Mouse (Mus musculus): ENCODE measurements at regions not wholly inside any gene's neighbourhood (a gene's known extent, or its start where the extent isn't known, plus 50 kb on each side); places are given as distances from the start of the nearest gene placed in this dataset.

DNA sequence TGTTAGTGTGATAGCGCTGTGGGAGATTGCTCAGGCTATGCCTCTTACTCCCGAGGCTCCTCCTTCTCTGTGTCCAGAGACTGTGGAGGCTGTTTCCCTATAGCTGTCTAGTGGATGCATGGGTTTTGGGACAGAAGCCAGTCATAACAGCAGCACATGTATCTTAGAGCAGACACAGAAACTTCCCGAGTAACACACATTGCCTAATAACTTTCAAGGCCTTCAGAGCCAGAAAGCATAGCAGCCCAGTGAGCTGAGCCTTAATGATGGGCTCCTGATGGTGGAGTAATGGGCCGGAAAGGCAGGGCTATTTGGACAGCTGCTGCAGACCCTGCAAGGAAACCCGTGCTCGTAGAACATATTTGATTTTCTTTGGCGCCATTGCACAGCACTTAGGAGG, 288.6 kb downstream of the Glrx3 start:
- no peaks in the 10 kb centered on the region for H3K36me3 ChIP-seq (ENCODE audit: control insufficient read depth)
- no peak overlapping the region for H3K4me3 ChIP-seq (replicated peaks)
- no peaks in the 10 kb centered on the region for H3K27me3 ChIP-seq (ENCODE audit: control insufficient read depth)
- TF ChIP-seq GATA1 (IDR thresholded peaks at IDR 0.05; ENCODE audit: low read length) (no peak), TAL1 (IDR thresholded peaks at IDR 0.05; ENCODE audit: low read length) (no peak)
- H3K4me1 ChIP-seq (ENCODE audit: control insufficient read depth), result no peaks in the 10 kb centered on the region
- peaks cover 7% of the 10 kb centered on the region for H3K9me3 ChIP-seq (ENCODE audit: control insufficient read depth, low read length)

DNA sequence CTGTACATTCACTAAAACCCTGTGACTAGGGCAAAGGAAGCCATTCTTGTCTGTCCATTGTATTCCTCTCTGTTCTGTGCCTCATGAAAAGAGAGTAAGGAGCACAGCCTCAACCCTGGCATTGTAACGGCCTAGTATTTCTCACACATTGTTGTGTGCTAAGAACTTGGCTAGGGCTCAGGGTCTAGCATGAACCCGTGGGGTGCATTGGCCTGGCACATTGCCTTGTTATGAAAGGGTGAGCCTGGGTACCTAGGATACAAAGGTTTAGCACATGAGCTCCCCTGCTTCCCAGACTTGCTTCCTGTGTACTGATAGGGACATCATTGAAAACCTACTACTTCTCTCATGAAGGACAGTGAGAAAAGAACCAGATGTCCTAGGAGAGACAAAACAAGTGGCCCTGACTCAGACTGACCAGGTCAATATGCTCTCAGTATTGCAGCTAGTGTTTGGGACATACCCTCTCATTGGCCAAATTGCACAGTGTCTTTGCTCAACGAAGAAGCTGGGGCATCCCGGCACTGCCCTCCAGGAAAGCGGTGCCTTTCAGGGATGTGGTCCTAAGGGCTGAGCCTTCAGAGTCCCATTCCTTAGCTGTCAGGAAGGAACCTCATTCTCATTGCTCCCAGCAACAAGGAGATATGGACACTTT, 298.6 kb downstream of the Glrx3 start:
- Histone ChIP-seq H3K4me3 (replicated peaks) (no peak overlapping the region), H3K27me3 (ENCODE audit: control insufficient read depth) (no peaks in the 10 kb centered on the region), H3K36me3 (ENCODE audit: control insufficient read depth) (no peaks in the 10 kb centered on the region), H3K4me1 (ENCODE audit: control insufficient read depth) (no peaks in the 10 kb centered on the region), H3K9me3 (ENCODE audit: control insufficient read depth, low read length) (peaks cover 7% of the 10 kb centered on the region)
- no peak for TF ChIP-seq TAL1 (IDR thresholded peaks at IDR 0.05; ENCODE audit: low read length)
- TF ChIP-seq GATA1 (IDR thresholded peaks at IDR 0.05; ENCODE audit: low read length), result no peak

DNA sequence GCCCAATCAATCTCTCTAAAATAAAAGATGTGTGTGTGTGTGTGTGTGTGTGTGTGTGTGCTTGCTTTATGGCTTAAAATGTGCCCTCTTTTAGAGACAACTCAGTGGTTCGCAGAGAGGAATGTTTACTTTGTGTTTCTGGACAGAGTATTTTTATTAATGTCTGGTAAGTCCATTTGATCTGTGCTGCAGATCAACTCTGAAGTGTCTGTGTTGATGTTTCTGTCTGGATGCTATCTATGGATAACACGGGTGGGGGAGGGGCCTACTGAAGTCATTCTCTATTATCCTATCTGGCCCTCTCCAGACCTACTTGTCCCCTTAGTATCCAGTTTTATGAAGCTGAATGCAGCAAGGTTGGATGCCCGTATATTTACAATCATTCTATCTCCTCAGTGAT, 304.3 kb downstream of the Glrx3 start:
- no peak for TF ChIP-seq TAL1 (IDR thresholded peaks at IDR 0.05; ENCODE audit: low read length)
- no peak for TF ChIP-seq GATA1 (IDR thresholded peaks at IDR 0.05; ENCODE audit: low read length)
- Histone ChIP-seq H3K4me1 (ENCODE audit: control insufficient read depth) (no peaks in the 10 kb centered on the region), H3K36me3 (ENCODE audit: control insufficient read depth) (no peaks in the 10 kb centered on the region), H3K4me3 (replicated peaks) (no peak overlapping the region), H3K9me3 (ENCODE audit: control insufficient read depth, low read length) (peaks cover 6% of the 10 kb centered on the region; the same call in 1 of the 2 replicates), H3K27me3 (ENCODE audit: control insufficient read depth) (no peaks in the 10 kb centered on the region)

DNA sequence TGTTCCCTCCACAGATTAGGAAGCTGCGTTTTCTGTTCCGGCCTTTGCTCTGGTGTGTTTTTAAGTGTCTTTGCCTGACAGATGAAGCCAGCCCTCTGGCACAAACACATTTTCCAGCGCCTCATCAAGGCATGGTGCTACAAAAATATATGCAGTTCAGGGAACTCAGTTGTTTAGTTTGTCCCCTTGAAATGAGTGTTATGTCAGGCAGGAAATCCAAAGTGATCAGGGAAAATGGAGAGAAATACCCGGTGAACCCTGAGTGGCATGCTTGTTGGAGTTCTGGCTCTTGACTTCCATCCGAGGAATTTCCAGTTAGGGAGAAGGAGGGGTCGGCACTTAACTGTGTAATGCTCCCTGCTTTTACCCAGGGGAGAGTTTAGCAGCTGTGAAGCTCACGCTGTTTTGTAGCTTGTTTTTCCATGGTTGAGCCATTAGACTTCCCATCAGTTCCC, 304.9 kb downstream of the Glrx3 start:
- H3K4me3 ChIP-seq (replicated peaks), result no peak overlapping the region
- H3K27me3 ChIP-seq (ENCODE audit: control insufficient read depth), result no peaks in the 10 kb centered on the region
- H3K9me3 ChIP-seq (ENCODE audit: control insufficient read depth, low read length), result peaks cover 6% of the 10 kb centered on the region; the same call in 1 of the 2 replicates
- no peak for TF ChIP-seq TAL1 (IDR thresholded peaks at IDR 0.05; ENCODE audit: low read length)
- TF ChIP-seq GATA1 (IDR thresholded peaks at IDR 0.05; ENCODE audit: low read length), result no peak
- no peaks in the 10 kb centered on the region for H3K4me1 ChIP-seq (ENCODE audit: control insufficient read depth)
- H3K36me3 ChIP-seq (ENCODE audit: control insufficient read depth), result no peaks in the 10 kb centered on the region

DNA sequence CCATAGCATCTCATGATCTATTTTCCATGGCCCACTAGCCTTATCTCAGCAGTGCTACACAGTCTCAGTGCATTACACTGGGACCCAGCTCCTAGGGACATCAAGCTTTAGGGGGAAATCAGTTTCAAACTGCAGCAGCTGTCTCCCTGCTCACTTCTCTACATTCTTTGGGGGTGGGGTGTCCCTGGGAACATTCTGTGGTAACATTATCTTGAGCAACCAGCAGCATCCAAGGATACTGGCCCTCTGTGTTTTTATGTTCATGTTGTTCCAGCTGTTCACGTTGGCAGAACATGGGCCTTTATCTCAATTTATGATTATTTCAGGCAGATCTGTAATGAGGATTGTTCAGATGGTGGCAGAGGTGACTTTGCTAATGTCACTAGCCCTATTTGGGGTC, 308.2 kb downstream of the Glrx3 start:
- peaks cover 6% of the 10 kb centered on the region; the same call in 1 of the 2 replicates for H3K9me3 ChIP-seq (ENCODE audit: control insufficient read depth, low read length)
- no peak overlapping the region for H3K4me3 ChIP-seq (replicated peaks)
- TF ChIP-seq GATA1 (IDR thresholded peaks at IDR 0.05; ENCODE audit: low read length) (no peak), TAL1 (IDR thresholded peaks at IDR 0.05; ENCODE audit: low read length) (no peak)
- H3K27me3 ChIP-seq (ENCODE audit: control insufficient read depth), result no peaks in the 10 kb centered on the region
- H3K4me1 ChIP-seq (ENCODE audit: control insufficient read depth), result no peaks in the 10 kb centered on the region
- no peaks in the 10 kb centered on the region for H3K36me3 ChIP-seq (ENCODE audit: control insufficient read depth)

DNA sequence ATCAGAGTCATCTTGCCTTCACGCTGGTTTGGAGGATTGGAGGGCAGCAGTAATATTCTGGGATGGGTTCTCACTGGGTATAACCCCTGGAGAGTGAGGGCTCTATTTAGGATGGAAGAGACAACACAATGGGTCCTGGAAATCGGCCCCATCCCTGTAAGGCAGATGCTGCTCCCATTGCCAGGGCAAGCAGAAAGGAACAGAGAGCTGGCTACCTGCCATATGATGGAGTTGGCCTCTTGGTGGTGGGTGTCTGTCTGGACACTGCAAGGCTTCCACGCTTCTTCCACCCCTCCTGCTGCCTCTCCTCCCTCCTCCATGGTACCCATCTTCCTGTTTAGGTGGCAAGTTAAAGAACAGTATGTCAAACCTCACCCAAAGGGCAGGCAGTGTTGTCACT, 308.6 kb downstream of the Glrx3 start:
- TF ChIP-seq GATA1 (IDR thresholded peaks at IDR 0.05; ENCODE audit: low read length) (no peak), TAL1 (IDR thresholded peaks at IDR 0.05; ENCODE audit: low read length) (no peak)
- Histone ChIP-seq H3K4me1 (ENCODE audit: control insufficient read depth) (no peaks in the 10 kb centered on the region), H3K27me3 (ENCODE audit: control insufficient read depth) (no peaks in the 10 kb centered on the region), H3K9me3 (ENCODE audit: control insufficient read depth, low read length) (peaks cover 6% of the 10 kb centered on the region; the same call in 1 of the 2 replicates), H3K36me3 (ENCODE audit: control insufficient read depth) (no peaks in the 10 kb centered on the region), H3K4me3 (replicated peaks) (no peak overlapping the region)

DNA sequence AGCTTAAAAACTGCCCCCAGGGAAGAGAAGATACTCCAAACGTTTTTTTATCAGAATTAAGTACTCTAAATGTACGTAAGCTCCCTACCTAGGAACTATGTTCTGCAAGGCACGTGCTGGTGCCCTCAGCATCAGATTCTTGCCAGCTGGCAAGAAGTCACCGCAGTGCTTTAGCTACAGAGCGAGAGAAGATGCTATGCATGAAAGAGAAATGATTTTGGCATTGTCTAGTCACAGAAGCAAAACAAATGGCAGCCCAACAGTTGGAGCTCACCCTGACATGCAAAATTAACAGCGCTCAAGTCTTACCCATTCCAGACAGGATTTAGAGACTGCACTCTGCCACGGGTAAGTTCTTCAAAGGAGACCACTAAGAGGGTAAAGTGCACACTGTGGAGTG, 311.5 kb downstream of the Glrx3 start:
- Histone ChIP-seq H3K9me3 (ENCODE audit: control insufficient read depth, low read length) (peaks cover 6% of the 10 kb centered on the region; the same call in 1 of the 2 replicates), H3K36me3 (ENCODE audit: control insufficient read depth) (no peaks in the 10 kb centered on the region), H3K4me1 (ENCODE audit: control insufficient read depth) (no peaks in the 10 kb centered on the region), H3K4me3 (replicated peaks) (no peak overlapping the region), H3K27me3 (ENCODE audit: control insufficient read depth) (no peaks in the 10 kb centered on the region)
- TF ChIP-seq TAL1 (IDR thresholded peaks at IDR 0.05; ENCODE audit: low read length) (no peak), GATA1 (IDR thresholded peaks at IDR 0.05; ENCODE audit: low read length) (no peak)

DNA sequence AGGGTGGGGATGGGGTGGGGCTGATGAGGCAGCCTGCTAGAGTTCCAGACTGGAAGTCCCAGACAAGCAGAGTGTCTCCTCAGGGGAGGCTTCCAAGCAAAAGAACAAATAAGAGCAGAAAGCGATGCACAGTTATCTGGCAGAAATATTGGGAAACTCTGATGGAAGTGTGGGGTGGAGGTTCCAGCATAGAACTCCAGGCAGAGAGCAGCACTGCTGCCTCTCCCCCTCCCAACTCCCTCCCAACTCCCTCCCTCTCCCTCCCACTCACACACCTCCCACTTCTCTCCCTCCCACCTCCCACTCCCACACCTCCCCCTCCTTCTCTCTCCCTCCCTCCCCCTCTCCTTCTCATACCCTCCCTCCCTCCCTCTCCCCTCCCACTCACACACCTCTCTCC, 313.3 kb downstream of the Glrx3 start:
- H3K9me3 ChIP-seq (ENCODE audit: control insufficient read depth, low read length), result peaks cover 4% of the 10 kb centered on the region; the same call in 1 of the 2 replicates
- TF ChIP-seq GATA1 (IDR thresholded peaks at IDR 0.05; ENCODE audit: low read length), result no peak
- no peak for TF ChIP-seq TAL1 (IDR thresholded peaks at IDR 0.05; ENCODE audit: low read length)
- no peaks in the 10 kb centered on the region for H3K4me1 ChIP-seq (ENCODE audit: control insufficient read depth)
- no peaks in the 10 kb centered on the region for H3K36me3 ChIP-seq (ENCODE audit: control insufficient read depth)
- no peaks in the 10 kb centered on the region for H3K27me3 ChIP-seq (ENCODE audit: control insufficient read depth)
- no peak overlapping the region for H3K4me3 ChIP-seq (replicated peaks)

DNA sequence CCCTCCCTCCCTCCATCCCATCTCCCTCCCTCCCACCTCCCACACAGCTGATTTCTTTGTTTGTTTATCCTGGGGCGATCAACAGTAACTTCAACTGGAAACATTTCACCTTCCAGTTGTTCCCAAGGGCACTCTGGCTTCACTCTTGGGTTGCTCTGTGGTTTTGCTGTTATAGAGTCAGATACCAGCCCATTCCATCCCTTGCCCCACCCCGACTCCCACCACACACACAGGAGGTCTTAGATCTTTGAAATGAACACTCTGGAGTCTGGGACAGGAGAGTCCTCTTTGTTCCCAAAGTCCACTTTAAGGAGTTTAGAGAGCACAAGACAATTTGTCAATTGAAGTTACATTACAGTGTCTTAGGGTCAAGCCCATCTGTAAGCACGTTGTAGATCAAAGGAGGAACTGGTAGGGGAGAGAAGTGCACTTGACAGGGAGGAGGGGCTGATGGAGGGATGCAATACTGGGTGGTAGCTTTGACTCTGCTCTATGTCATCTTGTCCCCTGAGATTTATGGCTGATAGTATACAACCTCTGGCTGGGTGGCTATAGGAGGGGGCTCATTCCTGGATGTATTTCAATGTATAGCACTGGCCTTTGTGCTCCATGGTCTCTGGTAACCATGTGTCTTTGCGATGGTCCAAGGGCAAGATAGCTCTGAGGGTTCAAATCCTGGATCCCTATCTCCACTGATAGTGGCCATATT, 313.9 kb downstream of the Glrx3 start:
- TF ChIP-seq GATA1 (IDR thresholded peaks at IDR 0.05; ENCODE audit: low read length), result no peak
- TF ChIP-seq TAL1 (IDR thresholded peaks at IDR 0.05; ENCODE audit: low read length), result no peak

More for the DNA sequence above, 313.9 kb downstream of the Glrx3 start:
- H3K4me1 ChIP-seq (ENCODE audit: control insufficient read depth), result no peaks in the 10 kb centered on the region
- H3K27me3 ChIP-seq (ENCODE audit: control insufficient read depth), result no peaks in the 10 kb centered on the region
- no peaks in the 10 kb centered on the region for H3K36me3 ChIP-seq (ENCODE audit: control insufficient read depth)
- H3K9me3 ChIP-seq (ENCODE audit: control insufficient read depth, low read length), result no peaks in the 10 kb centered on the region
- H3K4me3 ChIP-seq (replicated peaks), result no peak overlapping the region
